Mouse (Mus musculus) layer of hippocampus, adult 2 months (tissue): ENCODE measurements around the gene Celf5. TPM values are rescaled to one million over a fixed set of nuclear protein-coding genes. Genes with fewer than 3 reads are reported as not detected.

ENCODE experiments used
- DNase-seq, 2 experiments: peaks; one replicate each; pipeline ENCODE4 v3.0.0; 2022; ENCODE audit warnings: low spot score in 2 of 2
- H3K27ac ChIP-seq: fragments of 200-600 bp; 2 replicates; pipeline ENCODE4 v1.8.1; 2022
- H3K4me3 ChIP-seq: fragments of 200-600 bp; 2 replicates; pipeline ENCODE4 v1.8.1; 2022; ENCODE audit warnings: mild to moderate bottlenecking
- CTCF ChIP-seq: fragments of 200-600 bp; conservative IDR thresholded peaks from 2 replicates; pipeline ENCODE4 v1.8.1; 2022; ENCODE audit warnings: antibody characterized with exemption, mild to moderate bottlenecking, moderate library complexity
- microRNA-seq, 2 experiments: library from miRNA; unstranded; fragments of <30 nt; microRNA quantifications; one replicate each; pipeline ENCODE4 v1.2.0; 2021
- total RNA-seq, 2 experiments: library from RNA; stranded (reverse); gene quantifications; 2 replicates each; pipeline ENCODE4 v1.2.3; 2021

Celf5 gene
- total RNA-seq, 2 experiments from 2014 or later, result 286 to 287 TPM

GRCm38 (mm10) chr10:81409330-81409729, 73.2 kb downstream of the Celf5 start:
- H3K27ac ChIP-seq, result peak overlapping the region; percentile 96
- no peak for DNase-seq
- no peak for TF ChIP-seq CTCF
- H3K4me3 ChIP-seq, result no peak overlapping the region

Small RNAs within 50 kb of the gene (microRNA-seq; reads per million reads assigned to microRNA genes)
- gene Gm25595, result 0 reads per million in 2 experiments
- 0.32 to 0.37 reads per million in 2 experiments for gene Mir1191b

Other genes starting within 250 kb of the Celf5 start
- gene Zfr2, start 249.6 kb downstream of the Celf5 start, total RNA-seq, result 10 to 100 TPM; 66.2 to 70.2 TPM
- 100 to 1,000 TPM; 260 to 267 TPM for gene Matk, start 229.8 kb downstream of the Celf5 start, total RNA-seq
- gene Mrpl54, start 215.8 kb downstream of the Celf5 start, total RNA-seq, result 10 to 100 TPM; 37.4 to 42.0 TPM
- gene Apba3, start 215.7 kb downstream of the Celf5 start, total RNA-seq, result 10 to 100 TPM; 32.6 to 37.3 TPM
- gene Tjp3, start 191.1 kb downstream of the Celf5 start, total RNA-seq, result under 1 TPM; 0.54 to 0.91 TPM
- 100 to 1,000 TPM; 308 to 314 TPM for gene Pip5k1c, start 189.7 kb downstream of the Celf5 start, total RNA-seq
- gene Cactin, start 161.6 kb downstream of the Celf5 start, total RNA-seq, result 10 to 100 TPM; 27.6 to 30.7 TPM
- gene Tbxa2r, start 154.0 kb downstream of the Celf5 start, total RNA-seq, result 1 to 10 TPM; 1.3 to 1.4 TPM
- gene Gipc3, start 139.4 kb downstream of the Celf5 start, total RNA-seq, result 1 to 10 TPM; 1.7 to 1.8 TPM
- 10 to 100 TPM; 27.5 to 30.8 TPM for gene Hmg20b, start 132.2 kb downstream of the Celf5 start, total RNA-seq
- 10 to 100 TPM; 42.8 to 45.9 TPM for gene Mfsd12, start 125.2 kb downstream of the Celf5 start, total RNA-seq
- 1 to 10 TPM; 1.6 to 2.4 TPM for gene 4930404N11Rik, start 116.9 kb downstream of the Celf5 start, total RNA-seq
- gene Fzr1, start 104.2 kb downstream of the Celf5 start, total RNA-seq, result 10 to 100 TPM; 70.1 to 72.0 TPM
- gene Dohh, start 98.3 kb downstream of the Celf5 start, total RNA-seq, result 10 to 100 TPM; 75.9 to 79.7 TPM
- 1 to 10 TPM; 4.4 to 6.1 TPM for gene Gm48551, start 98.2 kb downstream of the Celf5 start, total RNA-seq
- gene Gm48552, start 93.7 kb downstream of the Celf5 start, total RNA-seq, result 1 to 10 TPM; 5.5 to 8.1 TPM
- gene Smim24, start 89.7 kb downstream of the Celf5 start, total RNA-seq, result 1 to 10 TPM; 1.9 to 2.1 TPM
- gene Nfic, start 27.1 kb downstream of the Celf5 start, total RNA-seq, result 10 to 100 TPM; 60.0 to 60.1 TPM
- 10 to 100 TPM; 83.1 to 93.5 TPM for gene Ncln, start 13.7 kb upstream of the Celf5 start, total RNA-seq
- gene S1pr4, start 17.4 kb upstream of the Celf5 start, total RNA-seq, result under 1 TPM; 0.39 to 0.95 TPM
- gene Gna15, start 41.5 kb upstream of the Celf5 start, total RNA-seq, result 1 to 10 TPM; 1.9 to 2.5 TPM
- gene Gna11, start 62.5 kb upstream of the Celf5 start, total RNA-seq, result 100 to 1,000 TPM; 118 to 123 TPM
- gene Aes, start 76.8 kb upstream of the Celf5 start, total RNA-seq, result 100 to 1,000 TPM; 702 to 736 TPM
- gene Tle2, start 91.9 kb upstream of the Celf5 start, total RNA-seq, result 10 to 100 TPM; 34.0 to 46.8 TPM
- 1 to 10 TPM; 4.1 to 5.0 TPM for gene Tle6, start 118.4 kb upstream of the Celf5 start, total RNA-seq
- gene BC025920, start 123.6 kb upstream of the Celf5 start, total RNA-seq, result 1 to 10 TPM; 4.2 to 5.0 TPM
- 10 to 100 TPM; 29.7 to 31.4 TPM for gene Sirt6, start 145.1 kb upstream of the Celf5 start, total RNA-seq
- gene Ankrd24, start 145.8 kb upstream of the Celf5 start, total RNA-seq, result 10 to 100 TPM; 33.6 to 38.6 TPM
- gene Gm10778, start 166.3 kb upstream of the Celf5 start, total RNA-seq, result 1 to 10 TPM; 3.6 to 5.0 TPM
- 10 to 100 TPM in 1 of 2 experiments, 1 to 10 TPM in 1; 9.0 to 12.3 TPM for gene Zfp433, start 222.1 kb upstream of the Celf5 start, total RNA-seq